Mouse (Mus musculus) adrenal gland, postnatal 10 days (tissue): ENCODE measurements at regions not wholly inside any gene's neighbourhood (a gene's known extent, or its start where the extent isn't known, plus 50 kb on each side); places are given as distances from the start of the nearest gene placed in this dataset.

Source experiments
- DNase-seq: peaks from one replicate; pipeline ENCODE4 v3.0.0; 2021; ENCODE audit warnings: mixed read lengths

- DNase-seq = no peak
Measured at GRCm38 (mm10) chr1:166811341-166812071, 129.9 kb upstream of the Fmo9 start.

- DNase-seq = no peak
Measured at GRCm38 (mm10) chr1:166812072-166812461, 130.4 kb upstream of the Fmo9 start.

- DNase-seq = peak; percentile 10
Measured at GRCm38 (mm10) chr1:166812920-166813439, 131.3 kb upstream of the Fmo9 start.

- no peak for DNase-seq
Measured at GRCm38 (mm10) chr1:166817927-166818326, 136.3 kb upstream of the Fmo9 start.

- DNase-seq = no peak
Measured at GRCm38 (mm10) chr1:166818682-166819081, 137.0 kb upstream of the Fmo9 start.

GRCm38 (mm10) chr1:166819420-166819819, 137.8 kb upstream of the Fmo9 start:
- DNase-seq = no peak

GRCm38 (mm10) chr1:166820050-166820449, 138.4 kb upstream of the Fmo9 start:
- DNase-seq = no peak

- DNase-seq = no peak
Measured at GRCm38 (mm10) chr1:166821146-166821545, 139.5 kb upstream of the Fmo9 start.

- DNase-seq = no peak
Measured at GRCm38 (mm10) chr1:166837299-166837698, 155.7 kb upstream of the Fmo9 start.

- DNase-seq = no peak
Measured at GRCm38 (mm10) chr1:166839833-166840232, 158.2 kb upstream of the Fmo9 start.

- DNase-seq = peak; percentile 29
Measured at GRCm38 (mm10) chr1:166843397-166843877, 157.8 kb upstream of the Fam78b start.

- no peak for DNase-seq
Measured at GRCm38 (mm10) chr1:166846566-166846965, 154.7 kb upstream of the Fam78b start.

GRCm38 (mm10) chr1:166847233-166847632, 154.0 kb upstream of the Fam78b start:
- DNase-seq = no peak

- peak; percentile 62 for DNase-seq
Measured at GRCm38 (mm10) chr1:166848015-166848535, 153.1 kb upstream of the Fam78b start.

GRCm38 (mm10) chr1:166855988-166856387, 145.2 kb upstream of the Fam78b start:
- DNase-seq = no peak

- no peak for DNase-seq
Measured at GRCm38 (mm10) chr1:166866256-166866655, 135.0 kb upstream of the Fam78b start.

GRCm38 (mm10) chr1:166871258-166871657, 130.0 kb upstream of the Fam78b start:
- no peak for DNase-seq

- DNase-seq = no peak
Measured at GRCm38 (mm10) chr1:166876452-166876851, 124.8 kb upstream of the Fam78b start.

- no peak for DNase-seq
Measured at GRCm38 (mm10) chr1:166883215-166883614, 118.0 kb upstream of the Fam78b start.

GRCm38 (mm10) chr1:166895945-166896344, 105.3 kb upstream of the Fam78b start:
- DNase-seq = no peak

GRCm38 (mm10) chr1:166898741-166899140, 102.5 kb upstream of the Fam78b start:
- no peak for DNase-seq

GRCm38 (mm10) chr1:166899238-166899637, 102.0 kb upstream of the Fam78b start:
- DNase-seq = no peak

- no peak for DNase-seq
Measured at GRCm38 (mm10) chr1:166900028-166900427, 101.2 kb upstream of the Fam78b start.
